Mouse (Mus musculus) stomach, embryonic 14.5 days (tissue): ENCODE results near the gene Cep290. TPM values are rescaled to one million over a fixed set of nuclear protein-coding genes. Genes with fewer than 3 reads are reported as not detected.
"Not testable (repeated sequence)": the region's sequence is repeated elsewhere in the genome, so short reads cannot be mapped to it uniquely, and the experiment has no call there.

Source experiments
- ATAC-seq: fragments of 200-750 bp; cut with Nextera tagmentation; 2 replicates; pipeline ENCODE4 v1.8.0; 2017; ENCODE audit warnings: low read depth, moderate TSS enrichment; ENCODE audit not compliant: insufficient number of reproducible peaks, insufficient read depth, low FRiP score
- H3K27ac ChIP-seq: fragments of 300-500 bp; sonication (generic); 2 replicates; pipeline ENCODE4 v1.5.1; 2014; ENCODE audit warnings: mild to moderate bottlenecking, low read length, moderate library complexity, mixed read lengths
- H3K27me3 ChIP-seq: fragments of 300-500 bp; sonication (generic); 2 replicates; pipeline ENCODE4 v1.6.1; 2014; ENCODE audit warnings: low read length, control low read depth, mixed read lengths; ENCODE audit not compliant: control insufficient read depth, insufficient read depth
- H3K36me3 ChIP-seq: fragments of 300-500 bp; sonication (generic); 2 replicates; pipeline ENCODE4 v1.6.1; 2014; ENCODE audit warnings: mild to moderate bottlenecking, control low read depth, low read length, moderate library complexity, mixed read lengths; ENCODE audit not compliant: control insufficient read depth, insufficient read depth
- H3K4me1 ChIP-seq: fragments of 300-500 bp; sonication (generic); 2 replicates; pipeline ENCODE4 v1.6.1; 2014; ENCODE audit warnings: low read length, control low read depth, mixed read lengths; ENCODE audit not compliant: control insufficient read depth, insufficient read depth
- H3K4me2 ChIP-seq: fragments of 300-500 bp; sonication (generic); replicated peaks from 2 replicates; pipeline ENCODE4 v1.6.1; 2014; ENCODE audit warnings: low read depth, low read length, control low read depth
- H3K4me3 ChIP-seq: fragments of 300-500 bp; sonication (generic); 2 replicates; pipeline ENCODE4 v1.5.1; 2014; ENCODE audit warnings: low read depth, low read length, control low read depth
- H3K9ac ChIP-seq: fragments of 300-500 bp; sonication (generic); replicated peaks from 2 replicates; pipeline ENCODE4 v1.6.1; 2014; ENCODE audit warnings: low read depth, mild to moderate bottlenecking, control low read depth, low read length, moderate library complexity, mixed read lengths
- H3K9me3 ChIP-seq: fragments of 300-500 bp; sonication (generic); 2 replicates; pipeline ENCODE4 v1.6.1; 2016; ENCODE audit warnings: low read depth, low read length, control low read depth; ENCODE audit not compliant: control insufficient read depth
- WGBS: fragments of 180-500 bp; shearing (Covaris S2); extraction: QIAGEN DNeasy Blood & Tissue Kit; methylation state at CpG from one replicate; pipeline ENCODE4 v1.1.7; 2014; 5-methylcytosine and 5-hydroxymethylcytosine counted together
- polyA plus RNA-seq: library from polyadenylated mRNA; unstranded; fragments of >200 nt; fragmentation: Nextera tagmentation; extraction: Ambion mirVana; gene quantifications from 2 replicates; pipeline ENCODE4 v1.2.1, GENCODE M21; 2014

The Cep290 gene
- polyA plus RNA-seq, 1 experiment from 2014 or later, result 5.4 TPM

GRCm38 (mm10) chr10:100508170-100508569 lies 20.8 kb downstream of the Cep290 start:
- Histone ChIP-seq H3K9me3 (no peaks in the 10 kb centered on the region), H3K4me3 (no peak overlapping the region), H3K4me1 (no peaks in the 10 kb centered on the region), H3K4me2 (no peak overlapping the region), H3K27me3 (no peaks in the 10 kb centered on the region), H3K27ac (no peak overlapping the region), H3K9ac (no peak overlapping the region), H3K36me3 (peaks cover 3% of the 10 kb centered on the region)
- no peak for ATAC-seq
- WGBS, result 83% methylated on average over 1 of the region's 1 CpGs

GRCm38 (mm10) chr10:100521617-100522016 lies 34.3 kb downstream of the Cep290 start:
- H3K4me2 ChIP-seq, result no peak overlapping the region
- no peaks in the 10 kb centered on the region for H3K27me3 ChIP-seq

GRCm38 (mm10) chr10:100522330-100522729 lies 35.0 kb downstream of the Cep290 start:
- Histone ChIP-seq H3K4me1 (no peaks in the 10 kb centered on the region), H3K27ac (no peak overlapping the region), H3K9me3 (no peaks in the 10 kb centered on the region), H3K4me2 (no peak overlapping the region), H3K9ac (no peak overlapping the region), H3K36me3 (no peaks in the 10 kb centered on the region), H3K27me3 (no peaks in the 10 kb centered on the region), H3K4me3 (no peak overlapping the region)
- WGBS, result 94% methylated on average over 9 of the region's 9 CpGs
- no peak for ATAC-seq

More at GRCm38 (mm10) chr10:100521617-100522016, 34.3 kb downstream of the Cep290 start:
- Histone ChIP-seq H3K4me3 (no peak overlapping the region), H3K27ac (no peak overlapping the region), H3K4me1 (no peaks in the 10 kb centered on the region), H3K36me3 (no peaks in the 10 kb centered on the region), H3K9ac (no peak overlapping the region), H3K9me3 (no peaks in the 10 kb centered on the region)
- WGBS, result 81% methylated on average over 4 of the region's 4 CpGs
- ATAC-seq, result no peak

- H3K4me1 ChIP-seq, result no peaks in the 10 kb centered on the region
- no peak overlapping the region for H3K27ac ChIP-seq
- H3K27me3 ChIP-seq, result no peaks in the 10 kb centered on the region
- no peak; the same call in 1 of the 2 replicates for ATAC-seq
- no peak overlapping the region for H3K9ac ChIP-seq
- H3K4me3 ChIP-seq, result no peak overlapping the region
- H3K9me3 ChIP-seq, result no peaks in the 10 kb centered on the region
- WGBS, result 87% methylated on average over 9 of the region's 9 CpGs
- H3K36me3 ChIP-seq, result no peaks in the 10 kb centered on the region
- no peak overlapping the region for H3K4me2 ChIP-seq
These were observed 37.4 kb downstream of the Cep290 start for GRCm38 (mm10) chr10:100524499-100525390.

GRCm38 (mm10) chr10:100556566-100557175 lies 69.3 kb downstream of the Cep290 start:
- H3K4me1 ChIP-seq, result no peaks in the 10 kb centered on the region
- peaks cover 3% of the 10 kb centered on the region; the same call in 1 of the 2 replicates for H3K36me3 ChIP-seq
- no peak overlapping the region for H3K9ac ChIP-seq
- no peaks in the 10 kb centered on the region for H3K9me3 ChIP-seq
- no peak for ATAC-seq
- WGBS, result 85% methylated on average over 3 of the region's 3 CpGs
- H3K4me3 ChIP-seq, result no peak overlapping the region
- no peak overlapping the region for H3K4me2 ChIP-seq
- no peaks in the 10 kb centered on the region for H3K27me3 ChIP-seq
- no peak overlapping the region for H3K27ac ChIP-seq

- H3K9ac ChIP-seq, ATAC-seq, H3K9me3 ChIP-seq, H3K27me3 ChIP-seq, H3K4me3 ChIP-seq, H3K4me2 ChIP-seq, H3K4me1 ChIP-seq, H3K27ac ChIP-seq: not testable (repeated sequence)
- WGBS, result 88% methylated on average over 3 of the region's 3 CpGs
- H3K36me3 ChIP-seq, result peaks cover 12% of the 10 kb centered on the region; the same call in 1 of the 2 replicates
These were observed 73.0 kb downstream of the Cep290 start for GRCm38 (mm10) chr10:100560194-100560883.

- Histone ChIP-seq H3K4me1 (no peaks in the 10 kb centered on the region), H3K36me3 (peaks cover 12% of the 10 kb centered on the region; the same call in 1 of the 2 replicates), H3K9me3 (no peaks in the 10 kb centered on the region), H3K4me3 (no peak overlapping the region), H3K27ac (no peak overlapping the region), H3K27me3 (no peaks in the 10 kb centered on the region), H3K4me2 (no peak overlapping the region), H3K9ac (no peak overlapping the region)
- ATAC-seq, result no peak
- WGBS, result 80% methylated on average over 3 of the region's 3 CpGs
These were observed 76.8 kb downstream of the Cep290 start for GRCm38 (mm10) chr10:100564112-100564511.

GRCm38 (mm10) chr10:100571707-100572106 lies 84.3 kb downstream of the Cep290 start:
- Histone ChIP-seq H3K4me2 (no peak overlapping the region), H3K9me3 (no peaks in the 10 kb centered on the region), H3K27ac (no peak overlapping the region), H3K36me3 (peaks cover 9% of the 10 kb centered on the region), H3K27me3 (no peaks in the 10 kb centered on the region), H3K9ac (no peak overlapping the region), H3K4me1 (no peaks in the 10 kb centered on the region), H3K4me3 (no peak overlapping the region)
- 83% methylated on average over 3 of the region's 3 CpGs for WGBS
- ATAC-seq, result no peak
